Mouse (Mus musculus) spleen, embryonic (tissue): Measurements from ENCODE around the gene Sdf4.

ENCODE experiments used
- CTCF ChIA-PET: fragments of 350-600 bp; sonication (Branson Sonifier 250); formaldehyde crosslinking; loops from one replicate; lab custom pipeline; 2022; lab: Charles Lee

Sdf4 gene

GRCm38 (mm10) chr4:156054130-156054529 is 61.5 kb downstream of the Sdf4 start:
- CTCF ChIA-PET = interaction anchor here (0.6 kb wide), 1 partner anchor 52 kb away, joined by 3 read pairs; no protein-coding TSS in a partner anchor

GRCm38 (mm10) chr4:156054606-156055005 is 61.9 kb downstream of the Sdf4 start:
- CTCF ChIA-PET = interaction anchor here (0.6 kb wide), 1 partner anchor 51 kb away, joined by 3 read pairs; no protein-coding TSS in a partner anchor

- CTCF ChIA-PET = no interaction called here
Measured at GRCm38 (mm10) chr4:156055173-156055572, 62.5 kb downstream of the Sdf4 start.

GRCm38 (mm10) chr4:156057702-156058101 is 65.0 kb downstream of the Sdf4 start:
- CTCF ChIA-PET = no interaction called here

GRCm38 (mm10) chr4:156058826-156059225 is 66.2 kb downstream of the Sdf4 start:
- CTCF ChIA-PET = no interaction called here

- CTCF ChIA-PET = no interaction called here
Measured at GRCm38 (mm10) chr4:156059261-156059660, 66.6 kb downstream of the Sdf4 start, which contains the start of gene Ttll10. Gene Ttll10 (minus strand): TSS chr4:156059414.

- CTCF ChIA-PET = no interaction called here
Measured at GRCm38 (mm10) chr4:156059713-156060112, 67.0 kb downstream of the Sdf4 start.
